30 mouse cellular contexts compared by ENCODE assay signal in the genomic region with DNA sequence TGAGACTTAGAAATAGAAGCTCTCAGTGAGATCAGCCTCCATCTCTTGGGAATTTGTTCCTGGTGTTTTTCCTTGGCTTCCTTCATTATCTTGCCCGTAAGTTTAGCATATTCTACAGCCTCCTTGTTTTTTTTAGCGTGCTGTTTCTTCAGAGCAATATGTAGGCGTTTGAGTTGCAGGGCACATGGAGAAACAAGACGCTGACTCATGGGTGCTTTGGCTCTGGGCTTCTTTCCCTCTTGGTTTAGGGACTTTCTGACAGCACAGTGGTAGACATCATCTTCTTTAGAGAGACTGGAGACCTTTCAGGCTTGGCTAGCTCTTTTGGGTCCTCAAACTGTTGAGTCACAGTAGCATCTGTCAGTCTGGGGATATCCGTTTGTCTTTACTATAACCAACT. TPM values are rescaled to one million over a fixed set of nuclear protein-coding genes. Genes with fewer than 3 reads are reported as not detected.
DNase-seq lines count a peak whose midpoint lies in the region; ATAC-seq and TF ChIP-seq lines count a peak whose summit lies in the region.
"Had no signal": no experiment of that assay in that cellular context is flagged by ENCODE, and none has a peak within 500 bp of the region (broad histone marks: within the 10 kb centered on the region; RNA-seq: fewer than 3 reads in every experiment).

No protein-coding gene starts in this region.

- no peaks in the 10 kb centered on the region for H3K9me3 ChIP-seq in intestine, postnatal 0 days (ENCODE audit: control insufficient read depth)
- H3K9me3 ChIP-seq: embryonic facial prominence, embryonic 12.5 days; forebrain, embryonic 13.5 days; heart, embryonic 13.5 days; hindbrain, embryonic 12.5 days; kidney, embryonic 15.5 days; limb, embryonic 10.5 days; liver, embryonic 15.5 days; neural tube, embryonic 13.5 days had no signal

- H3K27me3 ChIP-seq in intestine, postnatal 0 days (replicated peaks; ENCODE audit: control insufficient read depth, insufficient read depth, low read length), result no peaks in the 10 kb centered on the region
- H3K27me3 ChIP-seq: embryonic facial prominence, embryonic 12.5 days; forebrain, embryonic 13.5 days; heart, embryonic 13.5 days; hindbrain, embryonic 12.5 days; kidney, embryonic 15.5 days; liver, embryonic 15.5 days; neural tube, embryonic 13.5 days; Patski had no signal

- H3K36me3 ChIP-seq in intestine, postnatal 0 days (ENCODE audit: control insufficient read depth, insufficient read depth), result no peaks in the 10 kb centered on the region
- H3K36me3 ChIP-seq: embryonic facial prominence, embryonic 12.5 days; G1E; heart, embryonic 13.5 days; hindbrain, embryonic 12.5 days; kidney, embryonic 15.5 days; limb, embryonic 10.5 days; liver, embryonic 15.5 days; neural tube, embryonic 13.5 days had no signal

- no peak overlapping the region for H3K4me2 ChIP-seq in intestine, postnatal 0 days (replicated peaks; ENCODE audit: low read depth)
- H3K4me2 ChIP-seq: embryonic facial prominence, embryonic 12.5 days; forebrain, embryonic 13.5 days; heart, embryonic 13.5 days; hindbrain, embryonic 12.5 days; kidney, embryonic 15.5 days; liver, embryonic 15.5 days; neural tube, embryonic 13.5 days had no signal

- no peaks in the 10 kb centered on the region for H3K4me1 ChIP-seq in intestine, postnatal 0 days (replicated peaks; ENCODE audit: control insufficient read depth, insufficient read depth, low read length)
- H3K4me1 ChIP-seq: embryonic facial prominence, embryonic 12.5 days; forebrain, embryonic 13.5 days; heart, embryonic 13.5 days; hindbrain, embryonic 12.5 days; liver, embryonic 15.5 days; neural tube, embryonic 13.5 days had no signal

- no peak overlapping the region for H3K27ac ChIP-seq in intestine, postnatal 0 days (ENCODE audit: low read depth, low read length)
- H3K27ac ChIP-seq: embryonic facial prominence, embryonic 12.5 days; forebrain, embryonic 13.5 days; heart, adult 2 months; heart, embryonic 13.5 days; hindbrain, embryonic 12.5 days; kidney, embryonic 15.5 days; limb, embryonic 10.5 days; liver, embryonic 15.5 days; neural tube, embryonic 13.5 days had no signal

- no peak overlapping the region for H3K4me3 ChIP-seq in intestine, postnatal 0 days (ENCODE audit: low read depth, low read length)
- H3K4me3 ChIP-seq: embryonic facial prominence, embryonic 12.5 days; erythroblast, embryonic 14.5 days; forebrain, embryonic 13.5 days; heart, adult 2 months; heart, embryonic 13.5 days; hindbrain, embryonic 12.5 days; kidney, embryonic 15.5 days; limb, embryonic 10.5 days; liver, embryonic 15.5 days; neural tube, embryonic 13.5 days had no signal

- no peak for TF ChIP-seq CTCF in intestine, postnatal 0 days (IDR thresholded peaks at IDR 0.05; ENCODE audit: low read depth)

- H3K9ac ChIP-seq in intestine, postnatal 0 days (ENCODE audit: low read depth, low read length), result no peak overlapping the region
- H3K9ac ChIP-seq: embryonic facial prominence, embryonic 12.5 days; forebrain, embryonic 13.5 days; heart, embryonic 13.5 days; hindbrain, embryonic 12.5 days; kidney, embryonic 15.5 days; liver, embryonic 15.5 days; neural tube, embryonic 13.5 days had no signal

- DNase-seq in frontal cortex, postnatal 10 days (ENCODE audit: low spot score in 2 of 2), result no peak
- DNase-seq in left cerebral cortex, adult 18-20 months (ENCODE audit: low spot score in 2 of 2), result peak; percentile 31 to 54
- DNase-seq in left cerebral cortex, postnatal 4 days, result no peak
- DNase-seq in left cerebral cortex, adult 9 months (ENCODE audit: low spot score in 2 of 2), result peak; percentile 27 to 41
- DNase-seq in right cerebral cortex, postnatal 25 days, result peak; percentile 19
- DNase-seq in c-Kit-positive CD71-positive TER-119-positive erythroid progenitor cells, embryonic 14.5 days (ENCODE audit: low spot score), result no peak
- DNase-seq: cerebellum, adult 2 months; cerebellum, postnatal 25 days; gastrocnemius, postnatal 36 days; heart, adult 2 months; heart, postnatal 14 days; kidney, adult 11 months; kidney, postnatal 4 days; liver; lung, postnatal 4 days; midbrain, embryonic 14.5 days; thymus, postnatal 25 days had no signal

- intact Hi-C loops in left cerebral cortex, postnatal 4 days (cut with DNase I), result no loop called here

- WGBS in intestine, postnatal 0 days, result 89% methylated on average over 5 of the region's 5 CpGs

- peak; percentile 98 for ATAC-seq in frontal cortex, adult (ENCODE audit: low TSS enrichment)
- no peak for ATAC-seq in intestine, postnatal 0 days
- ATAC-seq: forebrain, embryonic 13.5 days; Patski had no signal

RNA-seq across cellular contexts. Expression of a gene that starts 6.6 kb away (rescaled TPM):
- under 1 TPM; 0.14 to 0.19 TPM for total RNA-seq in left cerebral cortex, adult 18-20 months (2021)
- total RNA-seq in left cerebral cortex, postnatal 4 days (2021), result under 1 TPM; 0.64 to 0.70 TPM
- polyA plus RNA-seq in intestine, postnatal 0 days (2015; fragmentation: Nextera tagmentation; extraction: Ambion mirVana), result 2.9 and 3.6 TPM in 2 replicates
- polyA plus RNA-seq: erythroblast, embryonic 14.5 days; G1E; Patski had no signal

Comparison
In these comparisons a context has a peak if more than half of its experiments do, and no peak if none do; other contexts are left out.
1. DNase-seq: peak in left cerebral cortex, adult 18-20 months (2 of 2), left cerebral cortex, adult 9 months (2 of 2) and right cerebral cortex, postnatal 25 days (single experiment); none in frontal cortex, postnatal 10 days (0 of 2), left cerebral cortex, postnatal 4 days (single experiment) and c-Kit-positive CD71-positive TER-119-positive erythroid progenitor cells, embryonic 14.5 days (single experiment).